Mouse (Mus musculus): ENCODE results near the gene AI464131. TPM values are rescaled to one million over a fixed set of nuclear protein-coding genes. Genes with fewer than 3 reads are reported as not detected.

AI464131 gene
- polyA plus RNA-seq, 1 experiment from 2014 or later: 4.2 TPM

- Histone ChIP-seq H3K9ac (ENCODE audit: low read length) (no peak overlapping the region), H3K4me2 (ENCODE audit: low read depth, severe bottlenecking) (no peak overlapping the region), H3K4me3 (ENCODE audit: low read depth, low read length) (no peak overlapping the region), H3K4me1 (ENCODE audit: control insufficient read depth, insufficient read depth, low read length) (peaks cover 11% of the 10 kb centered on the region), H3K9me3 (ENCODE audit: control insufficient read depth, low read length) (no peaks in the 10 kb centered on the region), H3K27me3 (ENCODE audit: control insufficient read depth, insufficient read depth, low read length) (peaks cover 46% of the 10 kb centered on the region), H3K27ac (replicated peaks; ENCODE audit: low read depth, low read length) (no peak overlapping the region), H3K36me3 (ENCODE audit: control insufficient read depth, insufficient read depth, low read length) (no peaks in the 10 kb centered on the region)
- no peak for ATAC-seq (ENCODE audit: insufficient number of reproducible peaks, low FRiP score, low TSS enrichment, low read depth)
- no peak for DNase-seq (ENCODE audit: low spot score)
- WGBS: 88% methylated on average over 4 of the region's 4 CpGs
These were observed 7.8 kb downstream of the AI464131 start for GRCm38 (mm10) chr4:41495076-41495475.

- ATAC-seq (ENCODE audit: insufficient number of reproducible peaks, low FRiP score, low TSS enrichment, low read depth) (no peak), DNase-seq (ENCODE audit: low spot score) (no peak)
- H3K27me3 ChIP-seq (ENCODE audit: control insufficient read depth, insufficient read depth, low read length): peaks cover 39% of the 10 kb centered on the region
These were observed 8.5 kb downstream of the AI464131 start for GRCm38 (mm10) chr4:41494378-41494777.

GRCm38 (mm10) chr4:41493464-41494116, 9.3 kb downstream of the AI464131 start:
- no peak for ATAC-seq (ENCODE audit: insufficient number of reproducible peaks, low FRiP score, low TSS enrichment, low read depth)
- peaks cover 31% of the 10 kb centered on the region for H3K27me3 ChIP-seq (ENCODE audit: control insufficient read depth, insufficient read depth, low read length)
- 80% methylated on average over 3 of the region's 3 CpGs for WGBS

More at GRCm38 (mm10) chr4:41494378-41494777, 8.5 kb downstream of the AI464131 start:
- H3K9ac ChIP-seq (ENCODE audit: low read length): no peak overlapping the region
- no peaks in the 10 kb centered on the region for H3K9me3 ChIP-seq (ENCODE audit: control insufficient read depth, low read length)
- no peak overlapping the region for H3K4me3 ChIP-seq (ENCODE audit: low read depth, low read length)
- no peak overlapping the region for H3K27ac ChIP-seq (replicated peaks; ENCODE audit: low read depth, low read length)
- no peak overlapping the region for H3K4me2 ChIP-seq (ENCODE audit: low read depth, severe bottlenecking)
- WGBS: 41% methylated on average over 3 of the region's 3 CpGs
- H3K4me1 ChIP-seq (ENCODE audit: control insufficient read depth, insufficient read depth, low read length): peaks cover 11% of the 10 kb centered on the region
- H3K36me3 ChIP-seq (ENCODE audit: control insufficient read depth, insufficient read depth, low read length): no peaks in the 10 kb centered on the region

GRCm38 (mm10) chr4:41492951-41493350, 9.9 kb downstream of the AI464131 start:
- Histone ChIP-seq H3K4me3 (ENCODE audit: low read depth, low read length) (no peak overlapping the region), H3K36me3 (ENCODE audit: control insufficient read depth, insufficient read depth, low read length) (no peaks in the 10 kb centered on the region), H3K9ac (ENCODE audit: low read length) (no peak overlapping the region), H3K9me3 (ENCODE audit: control insufficient read depth, low read length) (no peaks in the 10 kb centered on the region), H3K27me3 (ENCODE audit: control insufficient read depth, insufficient read depth, low read length) (peaks cover 25% of the 10 kb centered on the region), H3K4me2 (ENCODE audit: low read depth, severe bottlenecking) (no peak overlapping the region), H3K4me1 (ENCODE audit: control insufficient read depth, insufficient read depth, low read length) (peaks cover 4% of the 10 kb centered on the region; the same call in 1 of the 2 replicates), H3K27ac (replicated peaks; ENCODE audit: low read depth, low read length) (no peak overlapping the region)
- DNase-seq (ENCODE audit: low spot score): no peak
- WGBS: 82% methylated on average over 7 of the region's 7 CpGs
- no peak for ATAC-seq (ENCODE audit: insufficient number of reproducible peaks, low FRiP score, low TSS enrichment, low read depth)

More at GRCm38 (mm10) chr4:41493464-41494116, 9.3 kb downstream of the AI464131 start:
- no peak overlapping the region for H3K4me3 ChIP-seq (ENCODE audit: low read depth, low read length)
- H3K4me1 ChIP-seq (ENCODE audit: control insufficient read depth, insufficient read depth, low read length): peaks cover 6% of the 10 kb centered on the region
- no peak overlapping the region for H3K4me2 ChIP-seq (ENCODE audit: low read depth, severe bottlenecking)
- no peaks in the 10 kb centered on the region for H3K36me3 ChIP-seq (ENCODE audit: control insufficient read depth, insufficient read depth, low read length)
- no peaks in the 10 kb centered on the region for H3K9me3 ChIP-seq (ENCODE audit: control insufficient read depth, low read length)
- no peak overlapping the region for H3K9ac ChIP-seq (ENCODE audit: low read length)
- no peak overlapping the region for H3K27ac ChIP-seq (replicated peaks; ENCODE audit: low read depth, low read length)
- DNase-seq (ENCODE audit: low spot score): no peak

GRCm38 (mm10) chr4:41481601-41482017, 21.3 kb downstream of the AI464131 start:
- no peak overlapping the region for H3K9ac ChIP-seq (ENCODE audit: low read length)
- DNase-seq (ENCODE audit: low spot score): peak; percentile 77

GRCm38 (mm10) chr4:41480254-41480653, 22.6 kb downstream of the AI464131 start:
- Histone ChIP-seq H3K27ac (replicated peaks; ENCODE audit: low read depth, low read length) (no peak overlapping the region), H3K9me3 (ENCODE audit: control insufficient read depth, low read length) (no peaks in the 10 kb centered on the region)
- WGBS: 86% methylated on average over 8 of the region's 8 CpGs

More at GRCm38 (mm10) chr4:41481601-41482017, 21.3 kb downstream of the AI464131 start:
- Histone ChIP-seq H3K4me1 (ENCODE audit: control insufficient read depth, insufficient read depth, low read length) (peaks cover 17% of the 10 kb centered on the region), H3K27me3 (ENCODE audit: control insufficient read depth, insufficient read depth, low read length) (no peaks in the 10 kb centered on the region), H3K4me2 (ENCODE audit: low read depth, severe bottlenecking) (no peak overlapping the region), H3K36me3 (ENCODE audit: control insufficient read depth, insufficient read depth, low read length) (no peaks in the 10 kb centered on the region), H3K9me3 (ENCODE audit: control insufficient read depth, low read length) (no peaks in the 10 kb centered on the region), H3K4me3 (ENCODE audit: low read depth, low read length) (no peak overlapping the region), H3K27ac (replicated peaks; ENCODE audit: low read depth, low read length) (peak overlapping the region; percentile 62; the same call in 1 of the 2 replicates)
- ATAC-seq (ENCODE audit: insufficient number of reproducible peaks, low FRiP score, low TSS enrichment, low read depth): peak; percentile 88
- 15% methylated on average over 6 of the region's 6 CpGs for WGBS

GRCm38 (mm10) chr4:41479456-41479804, 23.4 kb downstream of the AI464131 start:
- Histone ChIP-seq H3K36me3 (ENCODE audit: control insufficient read depth, insufficient read depth, low read length) (no peaks in the 10 kb centered on the region), H3K27me3 (ENCODE audit: control insufficient read depth, insufficient read depth, low read length) (no peaks in the 10 kb centered on the region), H3K27ac (replicated peaks; ENCODE audit: low read depth, low read length) (no peak overlapping the region), H3K4me1 (ENCODE audit: control insufficient read depth, insufficient read depth, low read length) (peaks cover 17% of the 10 kb centered on the region), H3K9me3 (ENCODE audit: control insufficient read depth, low read length) (no peaks in the 10 kb centered on the region), H3K9ac (ENCODE audit: low read length) (no peak overlapping the region), H3K4me3 (ENCODE audit: low read depth, low read length) (no peak overlapping the region), H3K4me2 (ENCODE audit: low read depth, severe bottlenecking) (no peak overlapping the region)
- DNase-seq (ENCODE audit: low spot score): no peak
- ATAC-seq (ENCODE audit: insufficient number of reproducible peaks, low FRiP score, low TSS enrichment, low read depth): no peak
- WGBS: 52% methylated on average over 1 of the region's 1 CpGs

More at GRCm38 (mm10) chr4:41480254-41480653, 22.6 kb downstream of the AI464131 start:
- Histone ChIP-seq H3K4me3 (ENCODE audit: low read depth, low read length) (no peak overlapping the region), H3K27me3 (ENCODE audit: control insufficient read depth, insufficient read depth, low read length) (no peaks in the 10 kb centered on the region), H3K4me1 (ENCODE audit: control insufficient read depth, insufficient read depth, low read length) (peaks cover 17% of the 10 kb centered on the region), H3K4me2 (ENCODE audit: low read depth, severe bottlenecking) (no peak overlapping the region), H3K9ac (ENCODE audit: low read length) (no peak overlapping the region), H3K36me3 (ENCODE audit: control insufficient read depth, insufficient read depth, low read length) (no peaks in the 10 kb centered on the region)
- DNase-seq (ENCODE audit: low spot score) (no peak), ATAC-seq (ENCODE audit: insufficient number of reproducible peaks, low FRiP score, low TSS enrichment, low read depth) (no peak)

- 68% methylated on average over 4 of the region's 4 CpGs for WGBS
- Histone ChIP-seq H3K4me3 (ENCODE audit: low read depth, low read length) (no peak overlapping the region), H3K9me3 (ENCODE audit: control insufficient read depth, low read length) (no peaks in the 10 kb centered on the region), H3K27ac (replicated peaks; ENCODE audit: low read depth, low read length) (no peak overlapping the region), H3K4me1 (ENCODE audit: control insufficient read depth, insufficient read depth, low read length) (peaks cover 17% of the 10 kb centered on the region), H3K9ac (ENCODE audit: low read length) (no peak overlapping the region), H3K27me3 (ENCODE audit: control insufficient read depth, insufficient read depth, low read length) (no peaks in the 10 kb centered on the region), H3K4me2 (ENCODE audit: low read depth, severe bottlenecking) (no peak overlapping the region), H3K36me3 (ENCODE audit: control insufficient read depth, insufficient read depth, low read length) (no peaks in the 10 kb centered on the region)
- no peak for DNase-seq (ENCODE audit: low spot score)
- no peak for ATAC-seq (ENCODE audit: insufficient number of reproducible peaks, low FRiP score, low TSS enrichment, low read depth)
These were observed 24.0 kb downstream of the AI464131 start for GRCm38 (mm10) chr4:41478751-41479455.

Measured in limb, embryonic 11.5 days (tissue).